Mouse (Mus musculus) CD4-positive naive resting alpha-beta T cell, adult 57 days (primary cell): ENCODE data around the gene Afap1l2. TPM values are rescaled to one million over a fixed set of nuclear protein-coding genes. Genes with fewer than 3 reads are reported as not detected.

ENCODE experiments used
- total RNA-seq: library from RNA; stranded (reverse); gene quantifications from one replicate; pipeline ENCODE4 v1.2.4, GENCODE M21; 2023

Afap1l2 gene
- 0.35 TPM for total RNA-seq

GRCm38 (mm10) chr19:57007781-57008710 is at the start of gene Afap1l2:
Gene Afap1l2, minus strand, starts transcription at chr19:57008228.

GRCm38 (mm10) chr19:56873816-56874600 is 134.0 kb downstream of the Afap1l2 start, which contains the start of gene Vwa2:
Gene Vwa2, plus strand, starts transcription at chr19:56874249.

Other genes starting within 250 kb of the Afap1l2 start
- gene Ccdc186, start 186.0 kb downstream of the Afap1l2 start, total RNA-seq, result 31.6 TPM
- not detected for gene Tdrd1, start 182.0 kb downstream of the Afap1l2 start, total RNA-seq
- not detected for gene Vwa2, start 134.0 kb downstream of the Afap1l2 start, total RNA-seq